Mouse (Mus musculus) midbrain, embryonic 10.5 days (tissue): ENCODE results near the gene Rorb. TPM values are rescaled to one million over a fixed set of nuclear protein-coding genes. Genes with fewer than 3 reads are reported as not detected.

Source experiments
- DNase-seq: peaks from one replicate; pipeline ENCODE4 v3.0.0-alpha.2; 2017; ENCODE audit warnings: low spot score
- H3K27ac ChIP-seq: fragments of 300-500 bp; sonication (generic); replicated peaks from 2 replicates; pipeline ENCODE4 v1.5.1; 2016; ENCODE audit warnings: mild to moderate bottlenecking
- H3K27me3 ChIP-seq: fragments of 300-500 bp; sonication (generic); 2 replicates; pipeline ENCODE4 v1.6.1; 2016; ENCODE audit warnings: low read depth, mild to moderate bottlenecking; ENCODE audit not compliant: poor library complexity, severe bottlenecking
- H3K36me3 ChIP-seq: fragments of 300-500 bp; sonication (generic); 2 replicates; pipeline ENCODE4 v1.6.1; 2016; ENCODE audit warnings: mild to moderate bottlenecking, moderate library complexity
- H3K4me1 ChIP-seq: fragments of 300-500 bp; sonication (generic); 2 replicates; pipeline ENCODE4 v1.6.1; 2016
- H3K4me3 ChIP-seq: fragments of 300-500 bp; sonication (generic); 2 replicates; pipeline ENCODE4 v1.5.1; 2016; ENCODE audit warnings: mild to moderate bottlenecking, moderate library complexity
- H3K9me3 ChIP-seq: fragments of 300-500 bp; sonication (generic); replicated peaks from 2 replicates; pipeline ENCODE4 v1.6.1; 2016; ENCODE audit warnings: mild to moderate bottlenecking
- WGBS: fragments of 180-500 bp; shearing (Covaris S2); methylation state at CpG from one replicate; pipeline ENCODE4 v1.1.7; 2016; 5-methylcytosine and 5-hydroxymethylcytosine counted together
- polyA plus RNA-seq: library from polyadenylated mRNA; unstranded; fragments of >200 nt; fragmentation: Nextera tagmentation; extraction: Ambion mirVana; gene quantifications from 2 replicates; pipeline ENCODE4 v1.2.1, GENCODE M21; 2016

Rorb gene
- polyA plus RNA-seq, 1 experiment from 2014 or later, result 1.5 TPM

DNA sequence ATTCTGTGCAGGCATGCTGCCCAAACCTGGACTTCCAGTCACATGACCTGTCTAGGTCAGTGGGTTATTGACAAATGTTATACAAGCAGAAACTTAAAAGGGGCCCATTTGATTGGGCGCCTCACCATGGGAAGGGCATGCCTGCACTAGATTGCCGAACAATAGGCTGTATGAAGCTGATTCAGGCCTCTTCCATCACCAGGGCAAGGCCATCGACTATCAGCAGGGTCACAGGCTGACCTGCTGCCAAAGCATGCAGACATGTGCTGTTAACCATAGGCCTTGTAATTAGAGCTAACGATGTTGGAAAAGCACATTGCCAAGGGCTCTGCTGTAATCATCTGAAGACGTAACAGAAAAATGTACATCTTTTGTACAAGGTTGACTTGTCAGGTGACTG is 131.0 kb downstream of the Rorb start:
- Histone ChIP-seq H3K4me3 (no peak overlapping the region), H3K9me3 (no peaks in the 10 kb centered on the region), H3K4me1 (no peaks in the 10 kb centered on the region), H3K27me3 (no peaks in the 10 kb centered on the region), H3K36me3 (no peaks in the 10 kb centered on the region), H3K27ac (no peak overlapping the region)
- 84% methylated on average over 5 of the region's 5 CpGs for WGBS
- no peak for DNase-seq

DNA sequence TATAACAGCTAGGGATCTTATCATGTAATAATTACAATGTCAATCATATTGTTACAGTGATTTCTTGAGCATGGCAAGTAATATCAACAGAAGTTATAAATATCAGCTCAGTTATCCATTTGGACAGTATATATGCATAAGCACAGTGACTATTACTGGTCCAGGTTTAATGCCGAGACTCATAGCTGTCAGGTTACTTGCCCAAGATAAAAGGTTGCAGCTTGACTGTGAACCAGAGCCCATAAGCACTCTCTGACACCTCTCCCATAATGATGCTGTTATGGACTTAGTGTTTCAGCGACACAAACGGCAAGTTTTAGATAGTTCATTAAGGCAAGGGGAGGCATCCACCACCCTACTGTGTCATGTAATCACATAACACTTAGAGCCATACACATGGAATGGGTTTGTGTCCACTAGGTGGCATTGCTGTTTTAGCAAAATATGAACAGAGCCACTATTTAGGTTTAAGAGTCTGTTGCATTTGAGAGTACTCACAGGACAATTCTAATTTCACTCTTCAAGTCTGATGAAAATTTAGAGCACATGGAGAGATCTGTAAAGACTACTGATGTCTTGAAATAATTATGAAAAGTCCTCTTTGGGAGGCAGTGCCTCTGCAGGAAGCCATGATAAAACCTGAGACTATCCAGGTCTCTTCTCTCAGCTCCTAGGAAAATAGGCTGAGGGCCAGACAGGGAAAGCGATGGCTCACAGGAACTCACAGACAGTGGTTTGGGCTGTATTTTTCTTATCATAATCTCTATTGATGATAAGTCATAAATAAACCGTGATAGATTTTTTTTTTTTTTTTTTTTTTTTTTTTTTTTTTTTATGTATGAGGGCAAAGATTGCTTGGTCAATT is 136.0 kb downstream of the Rorb start:
- no peaks in the 10 kb centered on the region for H3K36me3 ChIP-seq
- DNase-seq, result peak; percentile 15
- H3K27ac ChIP-seq, result no peak overlapping the region
- H3K9me3 ChIP-seq, result no peaks in the 10 kb centered on the region
- H3K4me3 ChIP-seq, result no peak overlapping the region
- H3K4me1 ChIP-seq, result no peaks in the 10 kb centered on the region
- H3K27me3 ChIP-seq, result no peaks in the 10 kb centered on the region
- 71% methylated on average over 5 of the region's 5 CpGs for WGBS

DNA sequence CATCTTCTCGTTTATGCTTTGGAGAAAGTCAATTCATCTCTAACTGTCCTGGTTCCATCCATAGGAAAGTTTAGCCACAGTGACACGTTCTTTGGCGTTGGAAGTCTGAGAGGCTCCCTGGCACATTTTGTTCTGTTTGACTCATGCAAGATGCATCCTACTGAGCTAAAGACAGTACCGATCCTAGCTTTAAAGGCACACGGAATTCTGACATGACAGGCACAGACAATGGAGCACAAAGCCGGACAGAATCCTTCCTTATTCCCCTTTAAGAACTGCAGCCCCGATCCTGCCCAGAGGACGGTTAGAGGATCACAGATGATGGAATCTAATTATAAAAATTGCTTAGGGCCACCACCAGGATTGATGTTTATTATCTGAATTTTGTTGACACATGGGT is 141.6 kb downstream of the Rorb start:
- Histone ChIP-seq H3K9me3 (no peaks in the 10 kb centered on the region), H3K27me3 (no peaks in the 10 kb centered on the region), H3K27ac (0 out of 2 replicates have a peak overlapping the region, but pooled peaks have one; percentile 43), H3K4me1 (peaks cover 13% of the 10 kb centered on the region; the same call in 1 of the 2 replicates), H3K36me3 (no peaks in the 10 kb centered on the region), H3K4me3 (no peak overlapping the region)
- 49% methylated on average over 8 of the region's 8 CpGs for WGBS
- no peak for DNase-seq

DNA sequence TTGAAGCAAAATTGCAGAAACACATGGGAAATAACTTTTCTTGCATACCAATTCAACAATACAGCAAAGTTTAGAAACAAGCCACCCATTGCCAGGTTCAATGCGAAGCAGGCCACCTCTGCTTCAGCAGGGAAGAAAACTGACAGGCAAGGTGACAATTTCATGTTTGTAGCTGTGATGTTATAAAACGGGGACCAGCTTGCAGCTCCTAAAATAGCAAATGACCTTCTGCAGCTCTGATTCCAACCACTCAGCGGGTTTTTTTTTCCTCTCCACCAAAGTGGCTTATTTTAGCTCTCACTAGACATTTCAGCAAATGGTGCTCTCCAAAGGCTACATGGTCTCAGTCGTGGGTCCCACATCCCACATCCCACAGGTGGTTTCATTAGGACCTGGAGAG is 143.7 kb downstream of the Rorb start:
- Histone ChIP-seq H3K27me3 (no peaks in the 10 kb centered on the region), H3K4me3 (no peak overlapping the region), H3K9me3 (no peaks in the 10 kb centered on the region), H3K36me3 (no peaks in the 10 kb centered on the region), H3K4me1 (peaks cover 13% of the 10 kb centered on the region; the same call in 1 of the 2 replicates), H3K27ac (no peak overlapping the region)
- DNase-seq, result no peak
- WGBS, result 86% methylated on average over 4 of the region's 4 CpGs

DNA sequence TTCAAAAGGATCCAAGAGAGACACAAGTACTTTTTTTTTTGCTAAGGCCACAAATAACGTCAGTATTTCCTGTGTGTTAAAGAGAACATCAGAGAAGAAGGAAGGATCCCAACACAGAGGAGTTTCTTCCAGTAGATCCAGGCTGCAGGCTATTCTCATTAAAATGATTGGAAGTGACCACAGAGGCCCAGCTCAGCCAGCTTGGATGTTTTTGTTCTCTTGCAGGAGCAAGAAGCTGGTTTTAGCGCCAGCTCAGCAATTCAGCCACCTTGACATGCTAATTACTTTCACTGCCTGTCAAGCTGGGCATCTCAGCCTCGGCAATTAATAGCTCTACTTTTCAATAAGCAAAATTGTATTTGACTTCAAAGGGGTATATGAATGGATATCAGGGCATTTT is 151.1 kb downstream of the Rorb start:
- H3K4me1 ChIP-seq, result peaks cover 8% of the 10 kb centered on the region
- H3K27me3 ChIP-seq, result no peaks in the 10 kb centered on the region
- DNase-seq, result no peak
- H3K9me3 ChIP-seq, result no peaks in the 10 kb centered on the region
- no peaks in the 10 kb centered on the region for H3K36me3 ChIP-seq
- peak overlapping the region; percentile 28; the same call in 1 of the 2 replicates for H3K27ac ChIP-seq
- H3K4me3 ChIP-seq, result no peak overlapping the region
- 14% methylated on average over 3 of the region's 3 CpGs for WGBS

DNA sequence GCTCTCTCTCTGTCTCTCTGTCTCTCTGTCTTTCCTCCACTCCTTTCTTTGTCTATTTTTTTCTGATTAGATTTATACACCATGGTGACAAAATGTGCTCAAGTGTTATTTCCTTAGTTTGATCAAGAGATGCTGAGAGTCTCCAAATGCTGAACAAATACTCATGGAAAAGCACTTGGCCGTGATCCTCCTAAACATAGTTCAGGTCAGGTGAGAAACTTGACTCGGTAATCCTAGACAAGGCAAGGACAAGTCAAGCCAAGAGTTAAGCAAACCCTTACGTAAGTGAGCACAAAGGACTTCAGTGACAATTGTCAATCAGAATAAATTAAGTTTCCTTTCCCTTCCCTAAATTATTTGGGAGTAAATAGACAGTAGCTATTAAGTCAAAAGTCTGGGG is 158.2 kb downstream of the Rorb start:
- Histone ChIP-seq H3K36me3 (no peaks in the 10 kb centered on the region), H3K4me3 (no peak overlapping the region), H3K4me1 (no peaks in the 10 kb centered on the region), H3K27ac (no peak overlapping the region), H3K27me3 (no peaks in the 10 kb centered on the region), H3K9me3 (no peaks in the 10 kb centered on the region)
- DNase-seq, result no peak
- 79% methylated on average over 3 of the region's 3 CpGs for WGBS

DNA sequence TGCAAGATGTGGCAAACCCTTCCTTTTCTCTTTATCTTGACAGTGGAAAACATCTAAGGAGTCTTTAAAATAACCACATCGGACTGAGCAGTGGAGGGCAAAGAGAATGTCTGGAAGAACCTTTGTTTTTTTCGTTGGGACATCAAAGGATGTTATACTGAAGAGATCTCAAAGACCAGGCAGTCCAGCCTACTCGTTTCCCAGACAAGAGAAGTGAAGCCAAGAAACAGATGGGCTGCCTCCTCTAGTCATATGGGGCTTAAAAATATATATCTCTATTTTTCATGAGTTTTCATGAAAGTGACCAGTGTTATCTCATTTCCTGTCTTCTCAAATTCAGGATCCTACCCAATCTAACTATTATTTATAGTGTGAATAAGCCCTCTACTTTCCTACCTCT is 163.8 kb downstream of the Rorb start:
- no peak overlapping the region for H3K4me3 ChIP-seq
- no peaks in the 10 kb centered on the region for H3K4me1 ChIP-seq
- H3K27me3 ChIP-seq, result no peaks in the 10 kb centered on the region
- H3K9me3 ChIP-seq, result no peaks in the 10 kb centered on the region
- no peaks in the 10 kb centered on the region for H3K36me3 ChIP-seq
- 75% methylated on average over 3 of the region's 3 CpGs for WGBS
- DNase-seq, result no peak
- H3K27ac ChIP-seq, result no peak overlapping the region

DNA sequence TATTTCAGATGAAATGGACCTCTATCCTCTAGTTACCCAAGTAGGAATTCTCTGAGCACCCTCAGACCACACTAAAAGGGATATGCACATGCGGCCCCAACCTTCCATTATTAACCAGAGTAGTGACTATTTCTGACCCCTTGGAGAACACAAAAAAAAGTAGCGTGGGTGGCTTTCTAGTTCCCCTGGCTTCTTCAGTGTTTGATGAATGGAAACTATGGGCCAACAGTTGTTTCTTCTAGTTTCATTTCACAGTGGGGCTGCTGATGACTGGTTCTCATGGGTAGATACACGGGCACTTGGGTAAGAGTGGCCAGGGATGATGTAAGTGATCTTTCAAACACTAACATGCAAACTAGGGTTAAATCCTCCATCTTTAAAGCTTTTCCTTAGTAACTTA is 165.7 kb downstream of the Rorb start:
- H3K9me3 ChIP-seq, result no peaks in the 10 kb centered on the region
- no peak overlapping the region for H3K4me3 ChIP-seq
- no peak for DNase-seq
- H3K4me1 ChIP-seq, result no peaks in the 10 kb centered on the region
- no peaks in the 10 kb centered on the region for H3K36me3 ChIP-seq
- no peak overlapping the region for H3K27ac ChIP-seq
- WGBS, result 92% methylated on average over 3 of the region's 3 CpGs
- H3K27me3 ChIP-seq, result no peaks in the 10 kb centered on the region

DNA sequence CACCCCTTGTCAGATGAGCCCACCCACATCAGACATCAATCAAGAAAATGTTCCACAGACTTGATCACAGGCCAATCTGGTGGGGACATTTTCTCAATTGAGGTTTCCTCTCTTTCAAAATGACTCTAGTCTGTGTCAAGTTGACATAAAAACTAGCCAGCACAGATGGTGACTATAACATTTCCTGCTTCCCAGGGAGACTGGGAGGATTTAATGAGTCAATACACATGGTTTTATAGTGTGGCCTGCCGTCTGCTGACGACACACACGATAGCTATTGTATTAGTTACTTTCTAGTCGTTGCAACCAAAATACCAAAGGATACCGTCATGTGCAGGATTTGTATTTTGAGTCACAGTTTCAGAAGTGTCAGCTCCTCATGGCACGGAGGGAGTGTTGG is 169.6 kb downstream of the Rorb start:
- Histone ChIP-seq H3K27me3 (no peaks in the 10 kb centered on the region), H3K4me3 (no peak overlapping the region), H3K27ac (no peak overlapping the region), H3K4me1 (no peaks in the 10 kb centered on the region), H3K9me3 (no peaks in the 10 kb centered on the region), H3K36me3 (no peaks in the 10 kb centered on the region)
- no peak for DNase-seq
- WGBS, result 90% methylated on average over 6 of the region's 6 CpGs

DNA sequence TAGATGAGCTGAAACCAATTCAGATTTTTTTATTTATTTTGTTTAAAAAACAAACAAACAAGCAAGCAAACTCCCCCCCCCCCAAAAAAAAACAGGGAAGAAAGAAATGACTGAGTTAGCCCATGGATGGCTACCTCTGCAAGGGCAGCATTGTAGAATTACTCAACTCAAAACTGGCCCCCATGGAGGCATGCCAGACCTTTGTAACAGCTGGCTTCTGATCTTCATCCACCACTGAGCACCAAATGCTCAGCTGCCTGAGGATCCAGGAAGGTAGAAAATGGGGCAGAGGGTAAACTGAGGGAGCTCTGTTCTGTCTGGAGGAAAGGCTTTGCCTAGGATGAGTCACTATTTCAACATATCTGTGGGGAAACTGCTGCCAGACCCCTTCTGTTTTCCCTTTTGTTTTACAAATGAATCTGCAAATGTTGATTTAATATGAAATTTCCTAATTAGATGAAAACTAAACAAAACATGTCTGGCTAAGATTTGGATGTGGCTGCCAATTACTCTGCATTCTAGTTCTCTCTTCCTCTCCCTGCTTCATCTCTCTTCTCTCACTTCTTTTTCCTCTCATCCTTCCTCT is 199.1 kb downstream of the Rorb start:
- Histone ChIP-seq H3K27ac (no peak overlapping the region), H3K4me1 (no peaks in the 10 kb centered on the region), H3K27me3 (no peaks in the 10 kb centered on the region), H3K9me3 (no peaks in the 10 kb centered on the region), H3K4me3 (no peak overlapping the region), H3K36me3 (no peaks in the 10 kb centered on the region)
- DNase-seq, result no peak

DNA sequence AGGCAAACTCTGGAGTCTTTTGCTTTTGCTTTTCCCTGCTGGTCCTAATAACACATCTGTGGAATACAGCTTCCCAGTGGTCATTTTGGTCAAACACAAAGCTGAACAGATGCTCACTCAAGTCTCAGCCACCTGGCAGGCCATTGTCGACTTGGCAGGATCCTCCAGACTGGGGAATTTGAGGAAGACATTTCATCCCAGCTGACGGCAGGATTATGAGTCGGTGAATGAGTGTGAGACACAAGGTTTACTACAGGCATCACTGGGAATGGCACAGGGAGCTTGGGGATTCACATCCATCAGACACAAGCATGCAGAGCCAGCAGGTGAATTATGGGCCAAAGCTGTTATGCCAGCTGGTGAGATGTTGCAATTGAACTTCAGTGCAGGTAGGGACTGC is 201.4 kb downstream of the Rorb start:
- Histone ChIP-seq H3K9me3 (no peaks in the 10 kb centered on the region), H3K36me3 (no peaks in the 10 kb centered on the region), H3K27me3 (no peaks in the 10 kb centered on the region), H3K27ac (no peak overlapping the region), H3K4me3 (no peak overlapping the region), H3K4me1 (peaks cover 8% of the 10 kb centered on the region)
- 83% methylated on average over 3 of the region's 3 CpGs for WGBS
- no peak for DNase-seq

DNA sequence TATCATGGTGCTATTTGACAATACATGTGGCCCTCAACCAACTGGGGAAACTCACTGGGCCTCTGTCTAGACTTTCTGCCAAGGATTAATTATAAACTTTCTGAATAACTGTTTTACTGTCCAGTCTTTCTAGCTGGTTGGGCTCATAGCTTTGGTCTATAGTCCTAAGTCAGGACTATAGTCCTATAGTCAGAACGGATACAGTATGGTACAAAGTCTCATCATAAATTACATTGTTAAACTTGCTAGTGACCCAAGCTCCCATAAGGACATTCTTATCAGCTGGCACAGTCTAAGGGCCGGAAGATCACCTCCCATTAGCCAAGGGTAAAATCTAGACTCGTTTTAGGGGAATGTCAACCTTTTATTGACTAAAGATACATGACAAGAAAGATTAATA is 205.5 kb downstream of the Rorb start:
- no peak overlapping the region for H3K4me3 ChIP-seq
- H3K9me3 ChIP-seq, result no peaks in the 10 kb centered on the region
- H3K27me3 ChIP-seq, result no peaks in the 10 kb centered on the region
- H3K4me1 ChIP-seq, result peaks cover 15% of the 10 kb centered on the region
- H3K36me3 ChIP-seq, result no peaks in the 10 kb centered on the region
- H3K27ac ChIP-seq, result no peak overlapping the region
- no peak for DNase-seq
- WGBS, result 82% methylated on average over 3 of the region's 3 CpGs

DNA sequence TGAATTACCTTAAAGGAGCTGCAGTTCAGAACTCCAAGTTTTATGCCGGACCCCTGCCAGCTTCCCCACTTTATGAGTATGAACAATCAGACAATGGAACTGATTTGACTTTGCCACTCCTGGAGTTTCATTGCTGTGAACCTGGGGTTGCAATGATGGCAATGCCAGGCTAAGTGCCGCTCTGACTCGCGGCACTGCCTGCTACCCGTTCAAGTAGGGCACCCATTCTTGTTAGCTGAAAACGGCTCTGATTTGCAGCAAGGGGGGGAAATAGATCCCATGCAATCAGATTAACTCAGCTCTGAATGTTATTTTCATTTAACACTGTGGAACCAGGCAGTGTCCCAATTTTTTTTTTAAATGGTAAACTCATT is 208.3 kb downstream of the Rorb start:
- H3K9me3 ChIP-seq, result no peaks in the 10 kb centered on the region
- H3K4me3 ChIP-seq, result no peak overlapping the region
- H3K27ac ChIP-seq, result no peak overlapping the region
- peaks cover 15% of the 10 kb centered on the region for H3K4me1 ChIP-seq
- no peaks in the 10 kb centered on the region for H3K36me3 ChIP-seq
- no peaks in the 10 kb centered on the region for H3K27me3 ChIP-seq
- no peak for DNase-seq
- WGBS, result 92% methylated on average over 6 of the region's 6 CpGs
